29 mouse cellular contexts compared by ENCODE assay signal in genomic region chr5:17857262-17857661, GRCm38 (mm10). TPM values are rescaled to one million over a fixed set of nuclear protein-coding genes. Genes with fewer than 3 reads are reported as not detected.
A peak's percentile ranks its signal among the peaks of the same experiment; 100 is the strongest.
DNase-seq lines count a peak whose midpoint lies in the region; ATAC-seq and TF ChIP-seq lines count a peak whose summit lies in the region.
"Had no signal": no experiment of that assay in that cellular context is flagged by ENCODE, and none has a peak within 500 bp of the region (broad histone marks: within the 10 kb centered on the region; RNA-seq: fewer than 3 reads in every experiment).

No protein-coding gene starts in this region.

- H3K36me3 ChIP-seq in CH12.LX (replicated peaks in 1 of 2; ENCODE audit: control insufficient read depth in 1 of 2, insufficient read depth in 1 of 2, low read length in 1 of 2), result no peaks in the 10 kb centered on the region
- H3K36me3 ChIP-seq: G1E; hindbrain, embryonic 13.5 days; limb, embryonic 10.5 days; limb, embryonic 15.5 days; neural tube, embryonic 15.5 days had no signal

- H3K79me2 ChIP-seq in CH12.LX (replicated peaks; ENCODE audit: control insufficient read depth, extremely low read depth, insufficient read depth, poor library complexity, severe bottlenecking), result no peaks in the 10 kb centered on the region

- no peak for TF ChIP-seq EP300 in CH12.LX (IDR thresholded peaks at IDR 0.05; ENCODE audit: low read length)

- H3K27ac ChIP-seq in CH12.LX (ENCODE audit: insufficient read depth, low read depth), result no peak overlapping the region
- H3K27ac ChIP-seq: hindbrain, embryonic 13.5 days; limb, embryonic 10.5 days; limb, embryonic 15.5 days; neural tube, embryonic 15.5 days had no signal

- ATAC-seq in hematopoietic stem cell, adult 5-6 weeks (replicated peaks in 1 of 2; ENCODE audit: insufficient read depth in 1 of 2, low FRiP score in 2 of 2, low TSS enrichment in 1 of 2, low read depth in 1 of 2, poor library complexity in 2 of 2, severe bottlenecking in 2 of 2), result peak; percentile 62 to 67; a peak in 3 of 4 replicates
- peak; percentile 69; the same call in 1 of the 2 replicates for ATAC-seq in neutrophil, adult 5-6 weeks (ENCODE audit: extremely low read depth, insufficient number of reproducible peaks, low FRiP score, poor library complexity, severe bottlenecking)
- ATAC-seq: forebrain, postnatal 0 days; intestine, embryonic 16.5 days; Patski had no signal

- no peak for TF ChIP-seq CTCF in CH12.LX (conservative IDR thresholded peaks at IDR 0.05 in 1 of 2, IDR thresholded peaks at IDR 0.05 in 1 of 2; ENCODE audit: low read depth in 2 of 2, low read length in 2 of 2)

- H3K4me1 ChIP-seq in CH12.LX (ENCODE audit: control insufficient read depth in 1 of 2, insufficient read depth in 2 of 2), result peaks cover 14 to 32% of the 10 kb centered on the region in 2 experiments
- H3K4me1 ChIP-seq: hindbrain, embryonic 13.5 days; limb, embryonic 10.5 days; limb, embryonic 15.5 days; neural tube, embryonic 15.5 days had no signal

- H3K4me2 ChIP-seq in CH12.LX (ENCODE audit: insufficient read depth, low read depth, poor library complexity, severe bottlenecking), result 0 out of 2 replicates have a peak overlapping the region, but pooled peaks have one; percentile 29
- H3K4me2 ChIP-seq: heart, embryonic 11.5 days; hindbrain, embryonic 13.5 days; limb, embryonic 15.5 days; neural tube, embryonic 15.5 days had no signal

- peaks cover 1% of the 10 kb centered on the region for H3K27me3 ChIP-seq in CH12.LX (replicated peaks)
- H3K27me3 ChIP-seq: hindbrain, embryonic 13.5 days; limb, embryonic 15.5 days; neural tube, embryonic 15.5 days had no signal

- no peak for TF ChIP-seq RAD21 in CH12.LX (IDR thresholded peaks at IDR 0.05; ENCODE audit: low read depth, low read length)

- no peak for TF ChIP-seq POLR2A in CH12.LX (IDR thresholded peaks at IDR 0.05; ENCODE audit: low read depth, low read length)

- no peak overlapping the region for H3K4me3 ChIP-seq in CH12.LX (replicated peaks in 1 of 3; ENCODE audit: low read depth in 2 of 3, low read length in 2 of 3, poor library complexity in 1 of 3)
- H3K4me3 ChIP-seq: erythroblast, embryonic 14.5 days; hindbrain, embryonic 13.5 days; limb, embryonic 10.5 days; limb, embryonic 15.5 days; neural tube, embryonic 15.5 days had no signal

- no peak overlapping the region for H3K9ac ChIP-seq in CH12.LX (ENCODE audit: insufficient read depth, low read depth)
- H3K9ac ChIP-seq: forebrain, postnatal 0 days; hindbrain, embryonic 13.5 days; limb, embryonic 15.5 days; neural tube, embryonic 15.5 days had no signal

- dilution Hi-C loops in CH12.LX (cut with MboI; ENCODE audit: extremely low pct_ligation_motif_present, extremely low pct_unique_long_range_greater_than_20kb, low sequenced_read_pairs), result no loop called here

- no peaks in the 10 kb centered on the region for H3K9me3 ChIP-seq in CH12.LX (replicated peaks; ENCODE audit: low read length)
- H3K9me3 ChIP-seq: G1E; hindbrain, embryonic 13.5 days; limb, embryonic 10.5 days; limb, embryonic 15.5 days; neural tube, embryonic 15.5 days had no signal

- DNase-seq in 416B (ENCODE audit: low read depth) (peak; percentile 59), CH12.LX (ENCODE audit: extremely low read depth) (no peak)
- no peak for DNase-seq in adrenal gland, adult 18-20 months (ENCODE audit: low spot score in 2 of 2)
- no peak for DNase-seq in frontal cortex, postnatal 10 days (ENCODE audit: low spot score in 2 of 2)
- DNase-seq: adrenal gland, postnatal 14 days; cerebellum, adult 11-12 months; cerebellum, adult 9-11 months; forebrain, postnatal 0 days; gastrocnemius, postnatal 25 days; heart, adult 18-20 months; heart, postnatal 36 days; kidney, adult 8-10 months; kidney, postnatal 10 days; layer of hippocampus, adult 9-11 months; lung, postnatal 10 days; midbrain, embryonic 14.5 days; right cerebral cortex, postnatal 25 days; thymus, postnatal 4 days had no signal

- in situ Hi-C loops in CH12.LX (cut with MboI; ENCODE audit: low pct_ligation_motif_present, low pct_unique_long_range_greater_than_20kb, low sequenced_read_pairs), result no loop called here

TF ChIP-seq in CH12.LX, 34 proteins besides CTCF, POLR2A, EP300 and RAD21:
- TF ChIP-seq MAZ (IDR thresholded peaks at IDR 0.05; ENCODE audit: low read depth, low read length) (no peak), JUN (IDR thresholded peaks at IDR 0.05; ENCODE audit: insufficient read depth, low read depth, low read length) (peak; percentile 33)
TF ChIP-seq in CH12.LX: peak in this region for 1.

RNA-seq across cellular contexts. Expression of gene Cd36, which starts 31.3 kb away (rescaled TPM):
- 145 and 189 TPM in 2 replicates for total RNA-seq in CH12.LX (2012; rRNA removed)
- 690 and 774 TPM in 2 replicates for total RNA-seq in CH12.LX (2014; rRNA removed)
- polyA plus RNA-seq in CH12.LX (2012; ENCODE audit: insufficient read length, low read depth), result 608 and 652 TPM in 2 replicates
- total RNA-seq in hematopoietic stem cell, adult 5-6 weeks (2017), result 2.2 and 3.9 TPM in 2 replicates
- total RNA-seq in neutrophil, adult 5-6 weeks (2017), result 18.3 and 21.4 TPM in 2 replicates
- total RNA-seq in adrenal gland, adult 18-20 months (2021), result 100 to 1,000 TPM; 525 to 985 TPM
- polyA plus RNA-seq: G1E had no signal
